Mouse (Mus musculus) adipocyte (in vitro differentiated cells): ENCODE measurements around the gene Fgfbp1.

ENCODE experiments used
- DNase-seq: peaks from one replicate; pipeline ENCODE4 v3.0.0-alpha.2; 2016; ENCODE audit warnings: low spot score

Fgfbp1 gene

GRCm38 (mm10) chr5:43981620-43982019, at the start of gene Fgfbp1:
Gene Fgfbp1 (minus strand): TSS chr5:43981779.
- no peak for DNase-seq

DNA sequence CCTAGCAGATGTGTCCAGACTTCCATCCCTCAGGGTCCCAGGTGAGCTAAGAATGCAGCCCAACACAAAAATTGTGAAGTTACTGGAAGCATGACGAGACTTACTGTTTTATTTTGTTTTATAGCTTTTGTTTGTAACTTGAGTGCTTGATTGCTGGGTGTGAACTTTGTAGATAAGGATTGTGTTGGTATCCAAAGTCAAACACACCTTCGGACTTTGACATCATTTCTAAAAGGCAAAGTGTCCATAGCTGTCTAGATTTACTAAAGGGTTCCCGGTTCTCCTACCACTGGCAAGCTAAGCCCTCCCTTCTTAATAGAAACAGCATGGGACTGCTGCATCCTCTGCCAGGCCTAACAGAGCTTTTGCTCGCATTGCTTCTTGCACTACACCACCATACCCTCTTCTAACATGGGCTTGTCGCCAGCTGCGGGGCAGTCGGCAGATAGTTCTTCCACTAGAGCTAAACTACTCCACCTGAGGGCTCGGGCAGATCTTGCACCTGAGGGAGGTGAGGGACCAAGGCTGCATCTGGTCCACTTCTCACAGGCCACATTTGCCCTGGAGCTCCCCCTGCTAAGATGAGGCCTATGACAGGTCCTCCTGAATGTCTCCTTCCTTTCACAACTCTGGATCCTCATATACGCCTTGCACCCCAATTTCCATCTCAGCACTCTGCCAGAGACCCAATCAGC, 16.9 kb upstream of the Fgfbp1 start:
- no peak for DNase-seq

DNA sequence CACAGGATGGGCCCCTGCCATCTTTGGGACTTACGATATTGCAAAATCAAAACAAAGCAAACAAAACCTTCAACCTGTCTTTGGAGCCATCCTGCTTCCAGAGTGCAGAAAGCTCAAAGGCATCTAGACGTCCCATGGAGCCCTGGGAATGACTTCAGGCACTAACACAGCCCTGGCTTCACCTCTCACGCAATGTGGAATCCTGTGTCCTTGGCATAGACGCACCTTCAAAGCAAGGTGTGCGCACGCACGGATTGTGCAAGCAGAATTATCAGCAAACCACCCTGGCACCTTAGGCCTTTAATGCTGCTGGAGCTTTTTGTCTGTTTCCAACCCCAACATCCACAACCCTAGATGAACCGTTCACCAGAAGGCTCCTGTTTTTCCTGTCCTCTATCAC, 16.0 kb upstream of the Fgfbp1 start:
- no peak for DNase-seq

DNA sequence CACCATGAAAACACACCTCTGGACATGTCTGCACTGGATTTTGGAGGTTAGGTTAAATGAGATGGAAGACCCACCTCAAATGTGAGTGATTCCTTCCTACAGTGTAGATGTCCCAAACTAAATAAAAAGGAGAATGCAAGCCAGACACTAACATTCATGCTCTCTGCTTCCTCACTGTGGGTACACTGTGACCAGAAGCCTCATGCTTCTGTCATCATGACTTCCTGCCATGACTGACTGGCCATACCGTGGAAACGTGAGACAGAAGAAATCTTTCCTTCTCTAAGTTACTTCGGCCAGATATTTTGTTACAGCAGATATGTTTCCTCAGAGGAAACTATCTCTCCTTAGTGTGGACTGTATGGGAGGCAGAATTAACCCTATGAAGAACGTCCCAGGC, 14.6 kb upstream of the Fgfbp1 start:
- DNase-seq = no peak

GRCm38 (mm10) chr5:43994981-43995380, 13.4 kb upstream of the Fgfbp1 start:
- DNase-seq = no peak

- DNase-seq = peak; percentile 73
These were observed 8.7 kb upstream of the Fgfbp1 start for GRCm38 (mm10) chr5:43990316-43990715.

DNA sequence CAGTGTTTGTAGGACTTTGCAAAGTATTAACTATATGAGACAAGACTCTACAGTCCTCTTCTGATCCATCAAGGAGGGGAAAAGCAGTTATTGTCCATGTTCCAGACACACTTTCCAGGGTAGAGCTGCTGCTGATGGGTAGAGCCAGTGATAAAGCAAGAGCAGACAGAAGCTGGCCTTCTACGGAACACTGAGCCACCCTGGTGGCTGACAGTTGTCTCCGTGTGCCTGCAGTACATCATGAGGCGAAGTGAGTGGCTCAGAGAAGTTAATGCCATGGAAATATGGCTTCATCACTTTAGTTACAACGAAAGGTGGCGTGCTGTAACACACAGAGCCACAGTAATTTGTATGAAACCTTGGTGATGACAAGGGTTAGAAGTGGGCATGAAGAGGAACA, 7.4 kb upstream of the Fgfbp1 start:
- no peak for DNase-seq

GRCm38 (mm10) chr5:43986212-43986611, 4.6 kb upstream of the Fgfbp1 start:
- no peak for DNase-seq

DNA sequence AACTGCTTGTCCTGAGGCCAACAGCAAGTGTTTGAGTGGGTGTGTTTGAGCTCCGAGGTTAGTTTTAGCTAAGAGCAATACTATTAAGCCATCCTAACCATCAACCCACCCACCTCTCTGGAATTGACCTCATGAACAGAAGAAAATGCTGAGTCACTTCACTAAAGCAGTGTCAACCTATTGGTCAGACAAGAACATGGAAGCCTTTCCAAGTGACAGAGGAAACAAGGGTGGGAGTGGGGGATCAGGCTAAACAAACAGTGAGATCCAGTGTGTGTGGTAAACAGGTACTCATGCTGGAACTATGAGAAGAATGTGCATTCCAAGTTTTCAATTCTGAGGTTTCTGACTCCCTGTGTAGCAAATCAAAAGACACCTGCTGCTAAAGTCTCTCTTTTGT, 1.3 kb upstream of the Fgfbp1 start:
- DNase-seq = no peak

GRCm38 (mm10) chr5:43980397-43980796, 1.2 kb downstream of the Fgfbp1 start:
- DNase-seq = no peak

DNA sequence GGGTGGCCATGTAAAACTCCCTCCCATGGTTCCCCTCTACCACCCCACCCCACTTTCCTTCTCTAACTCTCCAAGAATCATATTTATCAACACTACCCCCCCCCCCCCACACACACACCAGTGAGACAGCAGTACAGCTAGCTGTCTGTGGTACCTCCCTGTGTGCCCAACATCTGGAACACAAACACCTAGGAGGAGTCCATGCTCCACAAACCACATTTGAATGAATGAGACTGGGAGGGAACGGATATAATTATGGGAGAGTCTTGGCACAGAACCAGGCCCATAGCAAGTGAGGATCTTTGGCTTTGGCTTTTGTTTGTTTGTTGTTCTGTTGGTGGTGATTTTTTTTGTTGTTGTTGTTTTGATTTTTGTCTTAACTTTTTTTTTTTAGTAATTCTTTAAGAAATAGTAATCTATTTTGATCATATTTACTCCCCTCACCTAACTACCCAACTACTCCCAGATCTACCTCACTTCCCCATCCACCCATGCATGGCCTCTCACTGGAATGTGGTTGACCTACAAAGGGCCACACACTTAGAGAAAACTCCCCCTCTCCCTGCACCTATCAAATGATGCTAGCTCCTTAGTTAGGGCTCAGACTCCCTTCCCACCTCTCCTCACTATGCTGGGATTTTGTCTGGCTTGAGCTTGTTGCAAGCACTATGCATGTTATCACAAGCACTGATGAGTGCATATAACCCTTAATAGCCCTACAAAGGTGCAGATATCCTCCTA, 4.6 kb downstream of the Fgfbp1 start:
- DNase-seq = no peak

DNA sequence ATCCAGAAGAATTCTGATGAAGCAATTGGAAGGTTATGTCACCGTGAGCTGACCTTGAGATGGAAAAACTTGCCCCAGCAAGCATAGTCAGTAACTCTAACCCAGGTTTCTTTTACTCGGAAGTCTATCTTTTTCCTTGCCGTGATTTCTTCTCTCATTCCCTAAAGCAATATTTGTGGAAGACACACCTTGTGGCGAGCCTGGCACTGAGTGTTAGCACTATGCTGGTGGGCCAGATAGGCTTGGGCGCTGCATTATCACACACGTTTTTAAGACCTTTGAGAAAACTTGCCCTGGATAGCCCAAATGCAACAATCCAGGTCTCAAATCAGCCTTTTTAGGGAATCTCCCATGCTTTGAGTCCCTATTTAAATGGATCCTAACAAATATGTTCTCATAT, 7.4 kb downstream of the Fgfbp1 start:
- DNase-seq = no peak

DNA sequence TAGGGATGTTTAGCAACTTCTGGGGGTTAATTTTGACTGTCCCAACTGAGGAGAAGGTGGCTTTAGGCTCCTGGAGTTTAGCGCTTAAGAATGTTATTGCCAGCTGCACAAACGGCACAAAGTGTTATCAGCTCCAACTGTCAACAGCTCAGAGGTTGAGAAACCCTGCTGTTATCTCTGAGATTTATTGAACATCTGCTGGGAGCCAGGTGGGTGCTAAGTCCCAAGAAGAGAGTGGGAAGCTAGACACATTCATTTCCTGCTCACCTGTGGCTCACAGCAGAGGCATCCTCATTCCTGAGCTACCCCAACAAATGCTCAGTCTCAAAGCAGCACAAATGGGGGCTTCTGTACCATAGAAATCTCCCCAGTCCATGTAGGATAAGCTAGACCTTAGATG, 10.4 kb downstream of the Fgfbp1 start:
- DNase-seq = no peak

DNA sequence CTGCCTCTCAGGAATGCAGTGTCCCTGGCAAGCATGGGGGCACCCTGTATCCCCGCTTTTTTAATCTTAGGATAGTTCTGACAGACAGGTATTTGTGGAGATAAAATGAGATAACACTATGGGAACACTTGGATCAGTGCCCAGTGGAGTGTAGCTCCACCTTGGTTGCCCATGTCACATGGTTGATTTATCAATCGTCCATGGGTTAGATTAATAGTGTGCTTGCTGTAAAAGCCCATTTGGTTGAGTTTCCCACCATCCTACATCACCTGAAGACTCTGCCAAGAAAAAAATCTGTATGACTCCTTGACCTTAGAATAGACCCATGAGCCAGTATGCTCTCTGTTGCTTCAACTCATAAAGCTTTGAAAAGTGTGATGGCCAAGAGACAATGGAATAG, 11.0 kb downstream of the Fgfbp1 start:
- no peak for DNase-seq

DNA sequence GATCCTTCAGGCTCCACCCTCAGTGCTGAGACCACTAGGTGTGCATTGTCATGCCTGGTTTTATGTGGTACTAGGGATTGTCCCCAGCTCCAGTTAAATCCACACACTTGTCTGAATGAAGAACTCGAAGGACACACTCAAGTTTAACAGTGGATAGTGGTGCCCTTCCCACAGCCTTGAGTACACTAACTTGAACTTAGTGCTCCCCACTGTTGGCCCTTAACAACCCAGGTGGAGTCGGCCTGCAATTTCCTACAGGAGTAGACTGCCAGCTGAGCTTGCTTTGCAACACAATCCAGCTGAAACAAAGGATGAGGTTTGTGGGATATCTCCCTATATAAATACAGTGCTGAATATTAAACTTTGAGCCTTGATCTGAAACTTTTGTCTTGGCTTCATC, 12.9 kb downstream of the Fgfbp1 start:
- DNase-seq = no peak

DNA sequence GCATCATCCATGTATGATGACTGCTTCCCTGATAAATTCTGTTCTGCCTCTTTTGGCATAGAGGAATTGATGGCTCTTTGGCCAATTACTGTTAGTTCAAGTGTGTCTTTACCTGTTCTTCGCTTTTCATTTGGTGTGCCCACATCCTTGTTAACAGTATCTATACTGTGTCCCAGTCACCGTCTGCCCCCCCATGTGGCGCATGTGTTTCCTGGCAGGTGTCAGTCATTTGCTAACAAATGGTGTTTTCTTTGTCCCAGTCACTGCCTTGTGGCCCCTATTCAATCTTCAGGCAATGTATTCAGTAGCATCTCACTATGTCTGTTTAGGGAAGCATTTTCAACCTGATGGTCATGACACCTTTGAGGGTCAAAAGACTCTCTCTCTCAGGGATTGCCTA, 20.5 kb downstream of the Fgfbp1 start:
- no peak for DNase-seq

DNA sequence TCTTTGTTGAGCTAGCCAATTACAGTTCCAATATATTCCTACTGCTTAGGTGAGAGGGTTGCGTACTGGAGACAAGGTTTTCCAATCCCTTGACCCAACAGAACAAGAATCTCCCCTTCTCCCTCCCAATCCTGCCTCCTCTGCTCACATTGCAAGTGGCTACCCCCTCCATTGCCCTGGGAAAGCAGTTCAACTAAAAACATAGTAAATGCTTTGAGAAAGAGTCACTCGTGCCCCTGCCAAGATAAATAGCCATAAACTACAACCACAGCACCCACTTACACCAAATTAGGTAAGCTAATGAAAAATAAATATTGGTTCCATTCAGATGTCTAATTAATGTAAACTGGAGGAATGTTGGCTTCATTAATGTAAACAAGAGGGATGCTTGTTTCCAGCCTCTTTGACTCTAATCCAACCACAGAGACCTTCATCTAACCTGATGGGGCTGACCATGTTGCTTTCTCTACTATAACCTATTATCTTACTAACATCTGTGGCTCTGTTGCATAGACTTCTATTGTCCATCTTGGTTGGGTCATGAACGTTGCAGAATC, 21.6 kb downstream of the Fgfbp1 start:
- DNase-seq = no peak

GRCm38 (mm10) chr5:43953241-43953640, 28.3 kb downstream of the Fgfbp1 start:
- no peak for DNase-seq

DNA sequence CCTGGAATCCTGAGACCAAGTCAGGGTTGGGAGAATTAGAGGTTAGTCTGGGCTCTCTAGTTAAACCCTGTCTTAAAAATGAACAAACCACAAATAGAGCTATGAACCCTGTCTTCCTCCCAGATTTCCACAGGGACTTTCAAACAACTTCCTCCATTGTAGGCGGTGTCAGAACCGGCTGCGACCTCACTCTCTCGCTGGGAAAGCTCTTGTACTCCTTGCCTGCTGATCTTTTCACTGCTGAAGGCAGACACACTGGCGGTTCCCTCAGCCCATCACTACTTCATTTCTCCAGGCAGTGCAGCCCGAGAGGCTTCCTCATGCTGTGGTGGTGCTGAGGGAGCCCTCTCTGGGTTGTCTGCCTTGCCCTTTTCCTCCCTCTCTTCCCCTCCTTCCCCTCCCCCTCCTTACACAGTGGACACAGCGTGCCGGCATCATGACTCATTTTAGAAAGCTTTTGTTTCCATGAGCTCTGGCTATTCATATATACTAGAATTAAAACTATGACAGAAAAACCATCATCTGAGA, 32.8 kb downstream of the Fgfbp1 start:
- DNase-seq = peak; percentile 54

- DNase-seq = no peak
These were observed 33.4 kb downstream of the Fgfbp1 start for GRCm38 (mm10) chr5:43948111-43948743.

- DNase-seq = no peak
These were observed 34.1 kb downstream of the Fgfbp1 start for GRCm38 (mm10) chr5:43947330-43947977.

GRCm38 (mm10) chr5:43933269-43933668, 48.3 kb downstream of the Fgfbp1 start:
- DNase-seq = no peak
